Mouse (Mus musculus): ENCODE measurements at regions not wholly inside any gene's neighbourhood (a gene's known extent, or its start where the extent isn't known, plus 50 kb on each side); places are given as distances from the start of the nearest gene placed in this dataset.

- no peaks in the 10 kb centered on the region for H3K4me1 ChIP-seq (ENCODE audit: control insufficient read depth, insufficient read depth, low read length)
- WGBS: 78% methylated on average over 19 of the region's 19 CpGs
- TF ChIP-seq CTCF (conservative IDR thresholded peaks at IDR 0.05; ENCODE audit: insufficient read depth, insufficient read length, low read depth, low read length): no peak
- no peak for TF ChIP-seq POLR2A (IDR thresholded peaks at IDR 0.05; ENCODE audit: low read depth, low read length)
- DNase-seq: peak; percentile 18
- H3K27ac ChIP-seq (ENCODE audit: insufficient read depth, low read depth, low read length): no peak overlapping the region
- H3K27me3 ChIP-seq (replicated peaks; ENCODE audit: control insufficient read depth, insufficient read depth, low read length): no peaks in the 10 kb centered on the region
- H3K36me3 ChIP-seq (ENCODE audit: control insufficient read depth, insufficient read depth, low read length): no peaks in the 10 kb centered on the region
- no peak overlapping the region for H3K4me3 ChIP-seq (ENCODE audit: insufficient read depth, low read depth, low read length)
Measured at GRCm38 (mm10) chr19:33065274-33066200, 308.2 kb downstream of the Pten start.

- H3K36me3 ChIP-seq (ENCODE audit: control insufficient read depth, insufficient read depth, low read length): no peaks in the 10 kb centered on the region
- no peak for DNase-seq
- no peaks in the 10 kb centered on the region; the same call in 1 of the 2 replicates for H3K27me3 ChIP-seq (replicated peaks; ENCODE audit: control insufficient read depth, insufficient read depth, low read length)
- no peak for TF ChIP-seq POLR2A (IDR thresholded peaks at IDR 0.05; ENCODE audit: low read depth, low read length)
- no peak for TF ChIP-seq CTCF (conservative IDR thresholded peaks at IDR 0.05; ENCODE audit: insufficient read depth, insufficient read length, low read depth, low read length)
- 78% methylated on average over 11 of the region's 11 CpGs for WGBS
- H3K4me3 ChIP-seq (ENCODE audit: insufficient read depth, low read depth, low read length): no peak overlapping the region
- H3K27ac ChIP-seq (ENCODE audit: insufficient read depth, low read depth, low read length): no peak overlapping the region
- no peaks in the 10 kb centered on the region for H3K4me1 ChIP-seq (ENCODE audit: control insufficient read depth, insufficient read depth, low read length)
Measured at GRCm38 (mm10) chr19:33068351-33068955, 311.2 kb downstream of the Pten start.

GRCm38 (mm10) chr19:33069761-33070160 lies 312.5 kb downstream of the Pten start:
- H3K27me3 ChIP-seq (replicated peaks; ENCODE audit: control insufficient read depth, insufficient read depth, low read length): no peaks in the 10 kb centered on the region; the same call in 1 of the 2 replicates
- no peak overlapping the region for H3K4me3 ChIP-seq (ENCODE audit: insufficient read depth, low read depth, low read length)
- no peak overlapping the region for H3K27ac ChIP-seq (ENCODE audit: insufficient read depth, low read depth, low read length)
- no peaks in the 10 kb centered on the region for H3K4me1 ChIP-seq (ENCODE audit: control insufficient read depth, insufficient read depth, low read length)
- TF ChIP-seq CTCF (conservative IDR thresholded peaks at IDR 0.05; ENCODE audit: insufficient read depth, insufficient read length, low read depth, low read length): no peak
- no peak for TF ChIP-seq POLR2A (IDR thresholded peaks at IDR 0.05; ENCODE audit: low read depth, low read length)
- WGBS: 69% methylated on average over 6 of the region's 6 CpGs
- H3K36me3 ChIP-seq (ENCODE audit: control insufficient read depth, insufficient read depth, low read length): no peaks in the 10 kb centered on the region
- DNase-seq: no peak

GRCm38 (mm10) chr19:33072299-33072698 lies 315.0 kb downstream of the Pten start:
- Histone ChIP-seq H3K4me3 (ENCODE audit: insufficient read depth, low read depth, low read length) (no peak overlapping the region), H3K27ac (ENCODE audit: insufficient read depth, low read depth, low read length) (no peak overlapping the region), H3K27me3 (replicated peaks; ENCODE audit: control insufficient read depth, insufficient read depth, low read length) (no peaks in the 10 kb centered on the region; the same call in 1 of the 2 replicates), H3K36me3 (ENCODE audit: control insufficient read depth, insufficient read depth, low read length) (no peaks in the 10 kb centered on the region), H3K4me1 (ENCODE audit: control insufficient read depth, insufficient read depth, low read length) (no peaks in the 10 kb centered on the region)
- no peak for DNase-seq
- TF ChIP-seq CTCF (conservative IDR thresholded peaks at IDR 0.05; ENCODE audit: insufficient read depth, insufficient read length, low read depth, low read length) (no peak), POLR2A (IDR thresholded peaks at IDR 0.05; ENCODE audit: low read depth, low read length) (no peak)
- WGBS: 69% methylated on average over 2 of the region's 2 CpGs

- no peak for TF ChIP-seq POLR2A (IDR thresholded peaks at IDR 0.05; ENCODE audit: low read depth, low read length)
- no peak for TF ChIP-seq CTCF (conservative IDR thresholded peaks at IDR 0.05; ENCODE audit: insufficient read depth, insufficient read length, low read depth, low read length)
- 53% methylated on average over 4 of the region's 4 CpGs for WGBS
- H3K27ac ChIP-seq (ENCODE audit: insufficient read depth, low read depth, low read length): no peak overlapping the region
- no peaks in the 10 kb centered on the region; the same call in 1 of the 2 replicates for H3K4me1 ChIP-seq (ENCODE audit: control insufficient read depth, insufficient read depth, low read length)
- DNase-seq: peak; percentile 60
- H3K27me3 ChIP-seq (replicated peaks; ENCODE audit: control insufficient read depth, insufficient read depth, low read length): no peaks in the 10 kb centered on the region; the same call in 1 of the 2 replicates
- H3K36me3 ChIP-seq (ENCODE audit: control insufficient read depth, insufficient read depth, low read length): no peaks in the 10 kb centered on the region
- H3K4me3 ChIP-seq (ENCODE audit: insufficient read depth, low read depth, low read length): no peak overlapping the region
Measured at GRCm38 (mm10) chr19:33074907-33075306, 317.2 kb downstream of the Rnls start.

- no peak overlapping the region; the same call in 1 of the 2 replicates for H3K27ac ChIP-seq (ENCODE audit: insufficient read depth, low read depth, low read length)
Measured at GRCm38 (mm10) chr19:33078681-33079360, 313.3 kb downstream of the Rnls start.

More at GRCm38 (mm10) chr19:33078681-33079360, 313.3 kb downstream of the Rnls start:
- Histone ChIP-seq H3K36me3 (ENCODE audit: control insufficient read depth, insufficient read depth, low read length) (no peaks in the 10 kb centered on the region), H3K4me1 (ENCODE audit: control insufficient read depth, insufficient read depth, low read length) (peaks cover 4% of the 10 kb centered on the region; the same call in 1 of the 2 replicates), H3K4me3 (ENCODE audit: insufficient read depth, low read depth, low read length) (no peak overlapping the region), H3K27me3 (replicated peaks; ENCODE audit: control insufficient read depth, insufficient read depth, low read length) (no peaks in the 10 kb centered on the region)
- WGBS: 45% methylated on average over 4 of the region's 4 CpGs
- peak; percentile 52 for DNase-seq
- TF ChIP-seq POLR2A (IDR thresholded peaks at IDR 0.05; ENCODE audit: low read depth, low read length) (no peak), CTCF (conservative IDR thresholded peaks at IDR 0.05; ENCODE audit: insufficient read depth, insufficient read length, low read depth, low read length) (no peak)
